Mouse (Mus musculus) ovary, postnatal 10 days (tissue): Measurements from ENCODE around the gene Zfp664.

Source experiments
- DNase-seq: peaks from one replicate; pipeline ENCODE4 v3.0.0; 2022; ENCODE audit warnings: low spot score

Zfp664 gene

GRCm38 (mm10) chr5:124872033-124872432 lies 9.5 kb downstream of the Zfp664 start:
- no peak for DNase-seq

- DNase-seq: no peak
Observed at GRCm38 (mm10) chr5:124873096-124873495, 10.6 kb downstream of the Zfp664 start.

GRCm38 (mm10) chr5:124873890-124874601 lies 11.6 kb downstream of the Zfp664 start:
- DNase-seq: no peak

GRCm38 (mm10) chr5:124879251-124879650 lies 16.8 kb downstream of the Zfp664 start:
- DNase-seq: no peak

- no peak for DNase-seq
Observed at GRCm38 (mm10) chr5:124879801-124880200, 17.3 kb downstream of the Zfp664 start.

- DNase-seq: no peak
Observed at GRCm38 (mm10) chr5:124883877-124884276, 21.4 kb downstream of the Zfp664 start.

GRCm38 (mm10) chr5:124888661-124889060 lies 26.2 kb downstream of the Zfp664 start:
- DNase-seq: no peak

- DNase-seq: no peak
Observed at GRCm38 (mm10) chr5:124891921-124892370, 29.5 kb downstream of the Zfp664 start.

GRCm38 (mm10) chr5:124896135-124896534 lies 33.6 kb downstream of the Zfp664 start:
- DNase-seq: no peak

- peak; percentile 71 for DNase-seq
Observed at GRCm38 (mm10) chr5:124899945-124900631, 37.6 kb downstream of the Zfp664 start.

- DNase-seq: no peak
Observed at GRCm38 (mm10) chr5:124900738-124901490, 38.4 kb downstream of the Zfp664 start.

- DNase-seq: no peak
Observed at GRCm38 (mm10) chr5:124901675-124902074, 39.2 kb downstream of the Zfp664 start.

GRCm38 (mm10) chr5:124902195-124902594 lies 39.7 kb downstream of the Zfp664 start:
- DNase-seq: no peak

GRCm38 (mm10) chr5:124903852-124904251 lies 41.4 kb downstream of the Zfp664 start:
- no peak for DNase-seq

- DNase-seq: no peak
Observed at GRCm38 (mm10) chr5:124906890-124907289, 44.4 kb downstream of the Zfp664 start.

GRCm38 (mm10) chr5:124908860-124909259 lies 46.4 kb downstream of the Zfp664 start:
- peak; percentile 42 for DNase-seq

- no peak for DNase-seq
Observed at GRCm38 (mm10) chr5:124912276-124912675, 49.8 kb downstream of the Zfp664 start.

- DNase-seq: no peak
Observed at GRCm38 (mm10) chr5:124912946-124913933, 50.7 kb downstream of the Zfp664 start.

- DNase-seq: no peak
Observed at GRCm38 (mm10) chr5:124919798-124920197, 57.3 kb downstream of the Zfp664 start.

GRCm38 (mm10) chr5:124921410-124921809 lies 58.9 kb downstream of the Zfp664 start:
- no peak for DNase-seq
